Mouse (Mus musculus): ENCODE results near the gene Slc44a1.
A peak's percentile ranks its signal among the peaks of the same experiment; 100 is the strongest.

Gene Slc44a1

DNA sequence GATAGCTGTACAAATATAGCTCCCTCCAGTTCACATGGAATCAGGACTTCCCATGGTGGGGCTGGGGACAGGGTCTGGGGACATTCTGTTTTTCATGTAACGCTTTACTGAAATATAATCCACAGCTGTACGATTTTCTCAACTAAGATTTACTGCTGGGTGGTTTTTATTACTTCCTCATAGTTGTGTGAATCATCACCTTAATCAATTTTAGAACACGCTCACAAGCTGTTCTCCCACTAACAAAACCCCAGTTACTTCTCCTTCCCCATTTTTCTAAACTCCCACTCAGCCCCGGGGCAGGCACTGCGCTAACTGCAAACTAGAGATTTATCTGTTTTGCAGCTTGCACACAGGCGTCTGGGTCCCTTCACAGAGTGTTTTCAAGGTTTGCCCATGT, 28.8 kb downstream of the Slc44a1 start:
- no peak for DNase-seq (ENCODE audit: low read depth, low spot score)

DNA sequence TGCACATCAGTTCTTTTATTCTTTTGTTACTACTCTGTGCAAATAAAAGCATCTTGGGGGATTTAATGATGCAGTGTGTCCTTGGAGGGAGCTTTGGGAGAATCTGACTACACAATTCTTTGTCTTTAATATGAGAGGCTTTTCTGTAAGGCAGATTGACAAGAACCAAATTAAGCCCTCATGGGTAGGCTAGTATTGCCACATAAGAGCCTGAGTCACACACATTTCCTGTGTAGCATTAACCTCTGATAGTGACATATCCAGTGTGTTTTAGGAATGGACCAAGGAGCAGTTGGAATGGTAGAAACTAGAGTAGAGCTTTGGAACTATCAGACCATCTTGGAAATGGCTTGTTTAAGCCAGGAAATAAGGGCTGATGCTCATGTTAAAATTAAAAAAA, 33.9 kb downstream of the Slc44a1 start:
- no peak for DNase-seq (ENCODE audit: low read depth, low spot score)

DNA sequence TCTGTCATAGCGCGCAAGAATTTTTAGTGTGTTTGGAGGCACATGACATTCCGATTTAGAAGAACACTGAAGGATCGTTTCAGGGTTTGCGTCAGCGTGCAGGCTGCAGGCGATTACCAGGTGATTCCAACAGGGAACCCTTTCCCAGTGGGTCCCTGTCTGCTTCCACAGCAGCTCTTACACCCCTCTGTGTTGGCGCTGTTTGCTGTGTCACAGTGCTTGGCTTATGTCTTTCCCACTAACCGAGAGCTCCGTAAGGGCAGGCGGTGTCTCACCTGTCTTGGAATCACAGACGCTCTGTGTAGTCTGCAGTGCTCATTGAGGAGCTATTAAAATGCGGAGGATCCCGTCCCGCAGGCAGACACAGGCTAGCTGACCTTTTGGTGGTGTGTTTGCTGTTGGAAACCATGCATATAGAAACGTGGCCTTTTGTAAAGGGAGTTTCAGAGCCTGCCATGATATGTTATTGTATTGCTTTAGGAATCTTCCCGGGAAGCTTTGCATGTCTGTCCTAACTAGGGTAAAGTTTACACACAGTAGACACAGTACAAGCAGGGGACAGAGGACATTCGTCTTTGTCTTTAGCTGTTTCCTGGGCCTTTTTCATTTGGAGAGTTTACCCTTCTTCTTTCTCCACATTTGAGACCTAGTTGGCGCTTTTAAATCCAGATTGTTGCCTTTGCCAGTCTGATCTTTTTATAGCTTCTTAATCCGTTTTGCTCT, 35.2 kb downstream of the Slc44a1 start:
- DNase-seq (ENCODE audit: low read depth, low spot score) = no peak

DNA sequence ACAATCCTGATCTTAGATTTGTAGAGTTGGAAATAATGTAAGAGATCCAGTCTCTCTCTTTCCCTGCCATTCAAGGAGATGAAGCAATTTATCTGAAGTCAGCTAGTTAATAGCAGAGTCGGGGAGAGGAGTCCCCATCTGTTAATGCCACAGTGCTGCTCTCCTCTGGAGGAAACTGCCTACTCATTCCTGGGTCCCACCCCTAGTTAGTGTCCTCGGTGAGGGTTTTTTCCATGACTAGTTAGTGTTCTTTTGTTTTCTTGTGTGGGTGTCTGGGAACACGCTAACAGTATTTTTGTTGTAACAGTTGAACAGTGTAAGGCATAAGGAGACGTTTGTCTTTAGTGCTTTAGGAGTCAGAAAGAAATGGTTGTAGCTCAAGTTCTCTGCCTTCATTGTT, 38.4 kb downstream of the Slc44a1 start:
- no peak for DNase-seq (ENCODE audit: low read depth, low spot score)

DNA sequence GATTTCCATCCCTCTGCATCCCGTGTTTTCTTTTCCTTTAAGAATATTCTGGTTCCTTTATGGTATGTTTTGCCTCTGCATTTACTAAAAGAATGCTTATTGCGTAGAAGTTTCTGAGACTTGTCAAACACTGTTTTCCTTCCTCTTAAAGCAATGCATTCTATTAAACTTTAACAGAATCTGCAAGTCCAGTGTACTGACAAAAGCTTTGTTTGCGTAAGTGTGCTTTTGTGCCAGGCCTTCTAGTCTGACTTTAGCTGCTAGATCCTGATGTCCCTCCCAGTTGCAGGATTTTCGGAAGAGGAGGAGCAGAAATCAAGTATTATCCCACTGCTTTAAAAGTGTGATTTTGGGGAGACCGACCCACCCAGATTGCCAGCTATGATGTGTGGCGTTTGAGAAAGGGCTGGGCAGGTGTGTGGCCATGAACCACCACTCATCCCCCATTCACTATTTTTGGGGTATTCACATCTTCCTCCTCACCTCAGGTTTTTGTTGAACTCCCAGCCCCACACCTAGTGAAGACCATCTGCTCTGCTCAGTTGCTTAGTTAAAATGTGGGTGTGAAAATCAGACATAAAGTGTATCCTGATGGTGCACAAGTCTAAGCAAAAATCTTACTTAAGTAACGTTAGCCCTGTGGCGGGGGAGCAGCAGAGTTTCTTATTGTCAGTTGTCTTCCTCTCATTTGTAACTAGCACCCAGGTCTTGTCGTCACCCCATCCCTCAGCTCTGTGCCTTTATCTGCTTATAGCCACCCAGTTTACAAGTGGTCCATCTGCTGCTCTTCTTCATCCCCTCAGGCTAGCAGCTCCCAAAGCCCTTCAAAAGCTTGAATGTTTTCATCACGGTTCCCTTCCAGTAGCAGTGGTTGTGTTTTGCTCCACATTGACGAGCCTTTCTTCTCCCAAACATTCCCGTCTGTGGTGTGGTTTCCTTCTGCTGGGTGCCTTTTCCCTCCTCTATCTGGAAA, 47.3 kb downstream of the Slc44a1 start:
- DNase-seq (ENCODE audit: low read depth, low spot score) = peak; percentile 30

DNA sequence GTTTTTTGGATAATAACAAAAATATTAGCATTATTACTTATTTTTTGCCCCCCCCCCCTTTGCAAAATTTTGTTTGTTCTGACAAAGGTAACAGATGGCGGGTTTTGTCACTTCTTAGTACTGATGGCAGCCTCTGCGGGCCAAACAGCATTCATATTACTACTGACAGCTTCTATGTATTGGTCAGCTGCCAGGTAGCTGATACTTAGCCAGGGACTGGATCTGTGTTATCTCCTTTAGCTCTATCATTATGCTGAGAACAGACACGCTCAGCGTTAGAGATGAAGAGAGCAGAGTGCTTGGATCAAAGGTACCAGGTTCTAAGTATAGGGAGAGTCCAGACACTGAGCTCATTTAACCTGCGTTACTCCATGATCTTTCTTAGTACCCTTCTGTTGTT, 48.6 kb downstream of the Slc44a1 start:
- DNase-seq (ENCODE audit: low read depth, low spot score) = peak; percentile 22

DNA sequence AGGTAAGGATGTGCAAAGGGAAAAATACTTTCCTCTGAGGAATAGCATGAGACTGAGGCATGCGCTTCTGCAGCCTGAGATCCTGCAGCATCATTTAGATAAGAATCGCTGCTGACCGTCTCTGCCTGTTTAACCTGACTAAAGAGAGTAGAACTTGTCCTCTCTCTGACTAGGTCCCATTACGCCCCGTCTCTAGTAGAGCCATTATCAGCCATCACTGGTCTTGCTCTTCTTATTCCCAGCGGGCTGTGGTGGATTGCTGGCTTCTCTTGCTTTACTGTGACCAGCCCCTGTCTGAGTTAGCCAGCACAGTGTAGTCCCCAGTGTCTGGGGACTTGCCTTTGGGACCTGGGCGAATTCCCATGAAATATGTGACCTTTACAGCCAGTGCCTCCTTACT, 50.2 kb downstream of the Slc44a1 start:
- DNase-seq (ENCODE audit: low read depth, low spot score) = no peak

DNA sequence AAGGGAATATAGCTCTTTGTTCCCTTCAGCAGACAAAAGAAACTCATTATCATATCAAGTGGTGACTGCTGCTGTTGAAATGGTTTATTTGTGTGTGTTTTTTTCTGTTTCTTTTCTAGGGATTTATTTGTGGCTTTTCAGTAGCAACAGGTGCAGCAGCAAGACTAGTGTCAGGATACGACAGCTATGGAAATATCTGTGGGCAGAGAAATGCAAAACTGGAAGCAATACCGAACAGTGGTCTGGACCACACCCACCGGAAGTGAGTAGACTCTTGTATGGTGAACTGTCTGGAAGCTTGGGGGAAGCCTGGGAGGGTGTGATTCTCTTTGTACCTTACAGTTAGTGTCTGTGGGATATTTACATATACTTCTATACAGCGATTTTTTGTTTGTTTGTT, 51.1 kb downstream of the Slc44a1 start:
- no peak for DNase-seq (ENCODE audit: low read depth, low spot score)

DNA sequence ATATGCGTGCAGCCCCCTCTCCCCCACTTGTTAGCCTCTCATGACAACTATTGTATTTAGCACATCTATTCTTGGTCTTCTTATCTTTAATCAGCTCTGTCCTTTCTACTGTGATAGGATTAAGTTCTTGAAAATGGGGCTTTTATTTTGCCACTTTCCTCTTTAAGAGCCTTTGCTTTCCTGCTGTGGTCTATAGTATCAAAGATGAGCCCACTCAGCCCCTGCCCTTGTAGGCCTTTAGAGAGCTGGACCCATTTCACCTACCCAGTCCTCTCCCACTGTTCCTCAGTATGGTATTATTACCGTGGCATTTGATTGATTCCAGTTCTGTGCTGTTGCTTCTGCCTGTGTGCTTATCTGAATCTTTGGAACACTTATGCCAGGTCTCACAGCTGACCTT, 55.4 kb downstream of the Slc44a1 start:
- no peak for DNase-seq (ENCODE audit: low read depth, low spot score)

DNA sequence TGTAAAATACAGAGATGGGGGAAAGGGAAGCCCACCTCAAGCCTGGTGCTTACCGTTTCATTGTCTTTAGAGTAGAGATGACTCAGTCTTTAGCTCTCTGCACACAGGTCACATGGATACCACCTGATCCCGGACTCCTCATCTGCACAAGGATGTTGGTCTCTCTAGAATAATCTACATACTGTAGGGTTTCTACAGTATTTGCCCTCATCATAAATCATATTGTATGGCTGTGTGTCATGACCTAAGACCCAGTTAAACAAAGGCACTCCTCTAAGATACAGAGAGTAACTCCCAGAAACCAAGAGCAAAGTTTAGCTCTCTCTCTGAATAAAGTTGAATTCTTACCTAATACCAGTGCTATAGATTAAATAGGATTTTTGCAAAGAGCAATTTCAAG, 62.6 kb downstream of the Slc44a1 start:
- DNase-seq (ENCODE audit: low read depth, low spot score) = no peak

DNA sequence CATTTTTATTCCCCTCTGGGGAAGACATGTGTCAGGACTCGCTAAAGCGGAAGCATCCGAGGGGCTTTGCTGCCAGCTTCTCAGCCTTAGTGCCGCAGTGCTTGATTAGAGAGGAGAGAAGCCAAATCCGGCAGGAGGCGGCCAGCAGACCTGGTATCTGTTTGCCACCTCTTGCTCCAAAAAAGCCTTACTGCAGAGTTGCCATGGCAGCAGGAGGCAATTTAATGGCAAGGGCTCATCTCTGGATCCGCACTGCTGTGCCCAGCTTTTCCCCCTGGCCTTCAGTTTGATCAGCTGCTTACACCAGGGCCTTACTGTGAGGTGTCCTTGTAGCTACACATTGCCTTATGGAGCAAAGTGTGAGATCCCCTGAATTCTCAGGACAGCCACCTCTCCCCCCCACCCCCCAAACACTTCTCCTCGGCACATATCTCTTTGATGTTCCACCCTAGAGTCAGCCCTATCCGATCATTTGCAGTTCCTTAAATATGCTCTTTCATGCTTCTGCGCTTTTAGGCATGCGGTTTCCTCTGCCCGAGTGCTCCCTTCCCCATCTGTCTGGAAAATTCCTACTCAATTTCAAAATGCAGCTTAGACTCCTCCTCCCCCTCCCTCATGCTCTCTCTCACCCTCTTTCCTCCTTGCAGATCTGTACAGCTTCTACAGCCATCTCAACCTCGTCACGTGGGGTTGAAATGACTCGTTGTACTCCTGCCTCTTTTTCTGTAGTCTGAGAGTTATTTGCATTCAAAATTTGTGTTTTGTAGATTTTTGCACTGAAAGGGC, 72.1 kb downstream of the Slc44a1 start:
- DNase-seq (ENCODE audit: low read depth, low spot score) = peak; percentile 58

DNA sequence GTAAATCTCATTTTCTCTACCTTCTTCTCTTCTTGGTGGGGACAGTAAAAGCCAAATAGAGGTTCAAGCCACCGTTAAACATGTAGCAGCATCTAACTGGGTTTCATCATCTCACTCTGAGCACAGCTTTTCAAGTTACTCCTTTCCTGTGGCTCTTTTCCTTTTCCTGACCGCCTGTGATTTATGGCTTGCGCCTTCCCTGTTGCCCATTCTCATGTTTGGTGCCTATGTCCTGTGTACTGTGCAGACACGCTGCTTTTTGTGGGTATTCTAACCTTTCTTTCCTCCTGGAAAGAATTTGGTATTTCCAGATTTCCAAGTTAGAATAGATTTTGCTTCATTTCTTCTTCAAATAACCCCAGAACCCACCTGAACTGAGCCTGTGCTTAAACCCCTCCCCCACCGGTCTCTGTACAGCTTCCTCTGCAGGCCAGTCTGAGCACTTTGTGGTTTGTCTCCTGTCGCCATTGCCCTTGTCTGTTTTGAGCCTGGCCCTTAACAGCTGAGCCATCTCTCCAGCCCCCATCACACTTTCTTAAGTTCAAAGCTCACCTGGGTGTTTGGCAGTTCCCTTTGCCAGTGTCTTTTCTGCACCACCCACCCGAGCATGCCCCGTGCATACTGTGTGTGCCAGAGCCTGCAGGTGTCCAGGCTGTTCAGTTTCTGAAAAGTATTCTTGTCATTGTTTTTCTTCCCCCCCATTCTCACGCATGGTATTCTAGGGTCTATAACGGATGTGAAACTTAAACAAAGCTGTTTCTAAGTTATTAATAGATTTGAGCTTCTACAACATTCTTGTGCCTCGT, 73.3 kb downstream of the Slc44a1 start:
- DNase-seq (ENCODE audit: low read depth, low spot score) = no peak

DNA sequence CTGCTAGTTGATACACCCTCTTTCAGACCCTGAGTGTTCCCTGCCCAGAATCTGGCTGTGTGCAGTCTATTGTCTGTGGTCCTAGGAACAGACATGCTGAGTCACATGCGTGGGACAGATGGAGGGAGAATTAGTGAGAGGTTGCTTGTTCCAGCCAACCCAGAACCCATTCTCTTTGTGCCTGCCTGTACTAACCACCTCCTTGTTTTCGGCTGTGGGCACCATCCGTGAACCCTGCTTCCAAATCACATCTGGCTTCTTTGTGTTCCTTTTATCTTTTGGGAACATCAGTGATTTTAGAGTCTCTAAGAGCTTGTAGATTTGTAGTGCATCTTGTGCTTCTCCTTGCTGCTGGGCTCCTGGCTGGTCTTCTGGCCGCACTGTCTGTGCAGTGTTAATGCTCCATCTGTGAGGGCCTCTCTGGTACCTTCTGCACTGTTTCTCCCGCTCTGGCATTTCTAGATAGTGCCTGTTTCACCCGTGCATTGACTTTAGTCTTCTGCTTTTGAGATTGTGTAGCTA, 75.9 kb downstream of the Slc44a1 start:
- no peak for DNase-seq (ENCODE audit: low read depth, low spot score)

DNA sequence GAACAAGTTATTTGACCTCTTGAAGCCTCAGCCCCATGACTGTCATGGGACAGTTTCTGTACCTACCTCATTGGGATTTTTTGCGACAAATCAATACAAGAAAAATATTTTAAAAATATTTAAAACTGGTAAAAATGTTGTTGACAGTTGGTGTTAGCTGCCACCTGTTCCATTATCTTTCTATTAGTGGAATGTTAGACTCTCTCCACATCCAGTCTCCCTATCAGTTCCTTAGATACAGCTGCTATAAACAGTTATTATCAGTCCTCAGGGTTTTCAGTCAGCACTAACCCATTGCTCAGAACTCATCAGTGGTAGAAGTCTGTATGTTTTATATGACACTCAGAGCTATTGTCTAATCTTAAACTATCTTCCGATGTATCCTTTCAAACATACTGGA, 79.2 kb downstream of the Slc44a1 start:
- DNase-seq (ENCODE audit: low read depth, low spot score) = no peak

DNA sequence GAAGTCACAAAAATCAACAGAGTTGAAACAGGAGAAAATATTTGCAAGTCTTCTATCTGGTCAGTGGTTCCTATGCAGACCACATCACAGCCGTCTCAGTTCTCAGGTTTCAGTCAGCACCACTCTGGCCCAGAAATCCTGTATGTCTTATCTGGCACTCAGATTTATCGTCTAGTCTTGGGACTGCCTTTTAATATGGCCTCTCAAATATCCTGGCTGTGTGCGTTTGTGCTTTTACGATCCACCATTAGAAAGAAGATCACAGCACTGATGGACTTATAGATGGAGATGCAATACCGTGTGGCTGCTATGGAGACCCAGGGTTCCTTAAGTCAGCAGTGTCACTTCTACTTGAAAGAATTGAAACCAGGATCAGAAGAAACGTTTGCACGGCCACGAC, 80.8 kb downstream of the Slc44a1 start:
- no peak for DNase-seq (ENCODE audit: low read depth, low spot score)

DNA sequence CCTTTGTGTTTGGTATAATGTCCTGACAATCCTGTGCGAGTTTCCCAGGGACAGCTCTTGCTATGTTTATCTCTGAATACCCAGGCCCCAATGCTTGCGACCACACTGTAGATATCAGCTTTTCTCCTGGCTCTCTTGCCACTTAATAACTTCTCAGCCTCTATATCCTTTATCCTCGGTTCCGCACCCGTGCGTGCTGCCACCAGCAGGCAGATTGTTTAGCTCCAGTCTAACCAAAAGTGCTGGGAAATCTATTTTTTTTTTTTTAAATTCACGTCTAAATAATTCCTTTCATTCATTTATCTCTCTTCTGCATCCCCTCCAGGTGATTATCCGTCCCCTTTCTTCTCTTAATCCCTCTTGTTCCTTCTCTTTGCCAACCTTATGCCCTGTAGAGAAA, 82.4 kb downstream of the Slc44a1 start:
- DNase-seq (ENCODE audit: low read depth, low spot score) = no peak

DNA sequence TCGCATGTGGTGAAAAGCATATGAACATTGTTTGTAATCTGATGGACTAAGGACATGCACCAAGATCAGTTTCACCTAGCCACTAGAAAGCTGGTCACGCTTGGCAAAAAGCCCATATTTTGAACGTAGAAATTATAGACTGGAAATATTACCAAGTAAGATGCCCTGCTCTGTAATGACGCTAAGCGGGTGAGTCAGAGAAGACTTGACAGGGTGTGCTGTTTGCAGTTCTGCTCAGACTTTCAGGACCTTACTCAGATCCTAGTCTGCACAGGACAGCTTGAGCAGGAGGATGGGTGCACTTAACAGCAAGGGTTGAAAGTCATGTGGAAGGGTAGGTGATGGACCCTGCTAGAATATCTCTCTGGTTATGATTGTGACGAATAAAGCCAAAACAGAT, 85.3 kb downstream of the Slc44a1 start:
- no peak for DNase-seq (ENCODE audit: low read depth, low spot score)

DNA sequence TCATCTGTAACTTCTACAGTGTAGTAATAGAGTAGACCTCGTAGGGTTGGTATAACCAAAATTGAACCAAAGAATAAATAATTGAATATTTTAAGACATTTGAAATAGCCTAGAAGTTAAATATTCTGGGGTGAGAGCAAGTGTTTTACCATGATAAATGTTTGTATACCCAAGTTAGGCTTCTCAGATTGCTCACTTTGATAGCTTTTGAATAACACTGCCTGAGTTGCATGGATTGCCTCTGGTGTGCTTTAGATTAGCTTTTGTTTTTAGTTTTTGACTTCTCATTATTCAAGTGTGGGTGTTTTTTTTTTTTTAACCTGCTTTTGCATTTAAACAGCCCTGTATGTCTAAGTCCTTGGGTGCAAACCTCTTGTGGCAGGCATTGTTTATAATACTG, 85.8 kb downstream of the Slc44a1 start:
- no peak for DNase-seq (ENCODE audit: low read depth, low spot score)

DNA sequence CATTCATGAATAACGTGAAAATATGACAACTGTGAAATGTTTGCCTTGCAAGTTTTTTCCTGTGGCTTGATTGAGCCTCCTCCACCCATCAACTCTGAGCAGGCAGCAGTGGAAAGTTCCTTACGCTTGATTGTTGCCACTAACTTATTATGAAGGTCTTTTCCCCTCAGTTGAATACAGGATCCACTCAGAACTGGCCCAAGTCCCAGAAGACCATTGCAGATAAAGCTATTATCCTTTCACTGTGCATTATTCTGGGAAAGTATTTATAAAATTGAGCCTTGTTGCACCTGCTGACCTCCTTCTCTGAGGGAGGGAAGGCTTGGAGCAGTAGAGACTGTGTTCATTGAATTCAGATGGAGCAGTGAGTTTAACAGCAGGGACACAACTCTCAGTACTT, 86.2 kb downstream of the Slc44a1 start:
- DNase-seq (ENCODE audit: low read depth, low spot score) = no peak

DNA sequence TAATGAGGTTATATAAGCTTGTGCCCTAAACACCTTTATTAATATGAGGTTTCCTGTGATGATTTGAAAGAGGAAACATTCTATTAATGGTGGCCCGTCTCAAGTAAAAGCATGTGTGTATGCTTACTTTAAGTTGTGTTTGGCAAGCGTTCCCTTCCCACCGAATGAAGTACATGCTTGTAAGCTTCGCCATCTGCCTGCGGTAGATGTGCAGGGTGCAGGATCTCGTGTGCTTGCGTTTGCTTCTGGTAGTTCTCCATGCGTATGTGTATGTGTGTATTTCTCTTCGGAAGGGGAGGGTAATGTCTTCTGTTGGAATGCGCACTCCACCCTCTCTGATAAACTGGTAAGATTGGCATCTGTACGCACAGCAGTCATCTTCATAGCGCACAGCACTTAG, 95.6 kb downstream of the Slc44a1 start:
- no peak for DNase-seq (ENCODE audit: low read depth, low spot score)

DNA sequence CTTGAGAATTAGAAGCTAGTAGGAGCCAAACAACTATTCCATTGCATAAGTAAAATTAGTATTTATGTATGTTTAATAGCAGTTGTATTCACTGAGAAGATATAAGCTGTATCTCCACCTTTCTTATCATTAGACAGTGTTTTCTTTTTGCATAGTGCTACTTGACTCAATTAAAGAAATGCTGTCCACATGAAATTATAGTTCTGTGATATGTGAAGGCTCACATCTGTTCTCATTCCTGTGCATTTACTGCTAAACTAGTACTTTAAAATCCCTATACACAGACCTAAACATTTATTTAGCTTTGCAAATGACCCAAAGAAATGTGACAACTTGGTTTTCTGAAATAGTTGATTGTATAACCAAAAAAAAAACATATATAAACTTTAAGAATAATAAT, 96.9 kb downstream of the Slc44a1 start:
- no peak for DNase-seq (ENCODE audit: low read depth, low spot score)
